Mouse (Mus musculus): ENCODE data around the gene Zfp426. TPM values are rescaled to one million over a fixed set of nuclear protein-coding genes. Genes with fewer than 3 reads are reported as not detected.
A peak's percentile ranks its signal among the peaks of the same experiment; 100 is the strongest.

Zfp426 gene
- polyA plus RNA-seq, 1 experiment from 2014 or later, result 30.1 TPM

DNA sequence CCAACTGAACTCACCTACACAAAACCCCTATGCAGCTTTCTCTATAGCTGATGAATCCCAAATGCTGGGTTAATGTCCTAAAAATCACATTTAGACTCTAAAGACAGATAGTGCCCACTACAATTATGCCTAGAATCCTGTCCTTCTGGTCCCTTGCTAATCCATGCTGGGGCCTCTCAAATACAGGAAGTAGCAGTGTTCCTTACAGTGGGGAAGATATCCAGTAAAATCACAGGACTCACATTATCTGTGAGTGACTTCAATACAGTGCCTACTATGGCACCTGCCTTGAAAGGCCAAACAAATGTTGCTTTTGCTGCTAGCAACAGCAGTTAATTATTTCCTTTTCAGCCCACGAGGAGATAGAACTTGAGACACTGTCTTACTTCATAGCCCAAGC, 17.8 kb upstream of the Zfp426 start:
- peaks cover 21% of the 10 kb centered on the region; the same call in 1 of the 2 replicates for H3K4me1 ChIP-seq
- no peak for ATAC-seq
- H3K27me3 ChIP-seq, result no peaks in the 10 kb centered on the region
- WGBS, result 69% methylated on average over 1 of the region's 1 CpGs
- H3K9ac ChIP-seq, result no peak overlapping the region
- no peak overlapping the region for H3K27ac ChIP-seq
- H3K4me2 ChIP-seq, result no peak overlapping the region
- H3K36me3 ChIP-seq (ENCODE audit: poor library complexity, severe bottlenecking), result peaks cover 70% of the 10 kb centered on the region
- no peak overlapping the region for H3K4me3 ChIP-seq
- no peaks in the 10 kb centered on the region for H3K9me3 ChIP-seq (replicated peaks)

DNA sequence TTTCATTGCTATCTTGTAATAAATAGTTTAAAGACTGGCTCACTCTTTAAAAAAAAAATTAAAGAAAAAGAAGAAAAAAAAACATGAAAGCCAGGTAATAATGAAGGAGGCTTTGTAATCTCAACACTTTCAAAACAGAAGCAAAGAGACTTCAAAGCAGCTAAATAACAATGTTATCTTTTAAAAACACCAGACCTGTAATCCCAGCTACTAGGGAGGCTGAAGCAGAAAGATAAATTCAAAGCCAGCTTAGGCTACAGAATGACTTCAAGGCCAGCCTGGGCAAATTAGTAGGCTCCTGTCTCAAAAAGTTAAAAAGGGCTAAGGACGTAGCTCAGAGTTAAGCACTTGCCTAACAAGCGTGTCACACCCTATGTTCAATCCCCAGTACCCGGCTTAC, 17.1 kb upstream of the Zfp426 start:
- WGBS, result 87% methylated on average over 3 of the region's 3 CpGs
- no peak overlapping the region for H3K27ac ChIP-seq
- H3K4me2 ChIP-seq, result no peak overlapping the region
- peaks cover 70% of the 10 kb centered on the region for H3K36me3 ChIP-seq (ENCODE audit: poor library complexity, severe bottlenecking)
- ATAC-seq, result no peak
- H3K9me3 ChIP-seq (replicated peaks), result no peaks in the 10 kb centered on the region
- peaks cover 16% of the 10 kb centered on the region; the same call in 1 of the 2 replicates for H3K4me1 ChIP-seq
- no peaks in the 10 kb centered on the region for H3K27me3 ChIP-seq
- no peak overlapping the region for H3K4me3 ChIP-seq
- H3K9ac ChIP-seq, result no peak overlapping the region

DNA sequence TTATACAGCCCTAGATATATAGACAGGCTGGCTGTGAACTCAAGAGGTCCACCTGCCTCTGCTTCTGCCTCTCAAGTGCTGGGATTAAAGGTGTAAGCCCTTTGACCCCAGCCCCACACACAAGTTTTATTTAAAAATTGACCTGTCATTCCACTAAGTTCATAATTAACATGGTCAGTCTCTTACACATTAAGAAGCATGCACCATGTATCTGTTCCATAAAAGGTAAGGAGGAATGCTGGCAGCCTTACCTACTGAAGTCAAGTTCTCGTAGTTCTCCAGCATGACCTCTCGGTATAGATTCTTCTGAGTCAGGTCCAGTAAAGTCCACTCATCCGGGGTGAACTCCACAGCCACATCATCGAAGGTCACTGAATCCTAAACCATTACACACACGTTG, 12.3 kb upstream of the Zfp426 start:
- Histone ChIP-seq H3K36me3 (ENCODE audit: poor library complexity, severe bottlenecking) (peaks cover 78% of the 10 kb centered on the region), H3K4me2 (no peak overlapping the region), H3K27ac (no peak overlapping the region), H3K4me3 (no peak overlapping the region), H3K4me1 (no peaks in the 10 kb centered on the region), H3K27me3 (no peaks in the 10 kb centered on the region), H3K9me3 (replicated peaks) (no peaks in the 10 kb centered on the region), H3K9ac (no peak overlapping the region)
- 91% methylated on average over 5 of the region's 5 CpGs for WGBS
- ATAC-seq, result no peak

DNA sequence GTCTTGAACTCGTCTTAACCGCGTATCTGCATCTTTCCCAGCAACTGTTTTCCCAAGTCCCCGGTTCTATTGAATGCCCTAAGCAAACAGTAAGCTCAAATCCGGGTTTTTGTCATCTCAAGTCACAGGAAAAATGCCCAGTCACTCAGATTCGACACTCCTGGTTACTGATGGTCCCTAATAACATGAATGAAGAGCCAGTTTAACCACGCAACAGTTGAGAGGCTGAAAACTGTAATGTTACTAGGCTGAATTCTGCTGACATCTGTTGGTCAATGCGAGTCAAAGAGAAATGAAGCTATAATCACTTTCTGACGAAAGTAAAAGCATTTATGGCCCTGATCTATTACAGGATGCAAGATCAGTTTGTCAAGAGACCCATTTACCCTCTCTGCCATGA, 735 bp upstream of the Zfp426 start:
- Histone ChIP-seq H3K4me1 (peaks cover 38% of the 10 kb centered on the region), H3K4me3 (peak overlapping the region; percentile 76), H3K4me2 (peak overlapping the region; percentile 83), H3K27ac (peak overlapping the region; percentile 94), H3K27me3 (no peaks in the 10 kb centered on the region), H3K9me3 (replicated peaks) (no peaks in the 10 kb centered on the region), H3K36me3 (ENCODE audit: poor library complexity, severe bottlenecking) (peaks cover 38% of the 10 kb centered on the region), H3K9ac (peak overlapping the region; percentile 89)
- no peak for ATAC-seq
- WGBS, result 7% methylated on average over 9 of the region's 9 CpGs

DNA sequence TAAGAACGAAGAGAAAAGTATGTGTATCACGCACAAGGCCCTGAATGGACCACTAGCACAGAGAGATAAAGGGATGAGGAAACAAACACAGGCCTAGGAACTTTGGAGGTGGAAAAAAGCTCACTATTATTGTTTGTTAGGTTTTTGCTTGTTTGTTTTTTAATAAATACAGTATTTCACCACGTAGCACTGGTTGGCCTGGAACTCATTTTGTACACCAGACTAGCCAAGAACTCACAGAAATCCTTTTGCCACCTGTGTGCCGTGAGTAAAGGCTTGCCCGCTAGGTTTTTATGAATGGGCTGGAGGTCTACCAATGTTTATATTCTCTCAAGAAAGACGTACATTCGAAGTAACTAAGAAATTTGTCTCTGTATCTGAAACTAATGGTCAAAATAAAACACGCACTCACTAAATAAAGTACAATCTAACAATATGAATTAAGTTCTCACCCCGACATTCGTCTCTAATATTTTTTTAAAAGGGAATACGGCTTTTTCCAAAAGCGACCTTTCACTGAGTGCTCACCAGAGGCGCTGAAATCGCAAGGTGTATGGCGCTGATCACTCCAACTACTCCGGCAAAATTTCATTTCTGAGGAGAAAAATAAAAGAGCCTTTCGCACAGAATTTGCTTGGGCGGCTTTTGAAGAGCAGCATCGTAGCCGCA, 554 bp downstream of the Zfp426 start:
- no peaks in the 10 kb centered on the region for H3K9me3 ChIP-seq (replicated peaks)

DNA sequence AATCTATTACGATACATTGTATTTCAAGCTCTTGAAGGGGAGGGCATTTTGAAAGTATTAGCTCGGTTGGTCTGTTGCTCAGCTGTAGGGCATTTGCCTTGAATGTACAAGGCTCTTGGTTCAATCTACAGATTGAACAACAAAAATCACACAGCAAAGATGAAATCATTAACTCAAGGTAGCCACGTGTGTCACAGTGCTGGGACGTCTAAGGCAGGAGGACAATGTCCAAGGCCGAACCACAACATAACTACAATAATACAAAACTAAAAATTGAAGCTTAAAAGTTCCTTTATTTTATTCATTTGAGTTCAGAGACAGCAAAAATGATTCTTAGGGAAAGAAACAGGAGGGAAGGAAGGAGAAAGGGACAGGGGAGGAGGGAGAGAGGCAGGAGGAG, 3.0 kb downstream of the Zfp426 start:
- H3K9me3 ChIP-seq (replicated peaks), result no peaks in the 10 kb centered on the region
- 91% methylated on average over 5 of the region's 5 CpGs for WGBS
- no peak overlapping the region for H3K4me3 ChIP-seq
- H3K4me1 ChIP-seq, result peaks cover 38% of the 10 kb centered on the region
- no peaks in the 10 kb centered on the region for H3K27me3 ChIP-seq
- no peak overlapping the region for H3K4me2 ChIP-seq
- no peak for ATAC-seq
- no peak overlapping the region for H3K9ac ChIP-seq
- no peak overlapping the region for H3K27ac ChIP-seq
- peaks cover 34% of the 10 kb centered on the region for H3K36me3 ChIP-seq (ENCODE audit: poor library complexity, severe bottlenecking)

More for the DNA sequence above, 554 bp downstream of the Zfp426 start:
- Histone ChIP-seq H3K27ac (peak overlapping the region; percentile 94), H3K9ac (peak overlapping the region; percentile 89), H3K36me3 (ENCODE audit: poor library complexity, severe bottlenecking) (peaks cover 26% of the 10 kb centered on the region), H3K4me1 (peaks cover 38% of the 10 kb centered on the region), H3K27me3 (no peaks in the 10 kb centered on the region), H3K4me3 (peak overlapping the region; percentile 76), H3K4me2 (peak overlapping the region; percentile 83)
- no peak for ATAC-seq
- WGBS, result 12% methylated on average over 20 of the region's 20 CpGs

DNA sequence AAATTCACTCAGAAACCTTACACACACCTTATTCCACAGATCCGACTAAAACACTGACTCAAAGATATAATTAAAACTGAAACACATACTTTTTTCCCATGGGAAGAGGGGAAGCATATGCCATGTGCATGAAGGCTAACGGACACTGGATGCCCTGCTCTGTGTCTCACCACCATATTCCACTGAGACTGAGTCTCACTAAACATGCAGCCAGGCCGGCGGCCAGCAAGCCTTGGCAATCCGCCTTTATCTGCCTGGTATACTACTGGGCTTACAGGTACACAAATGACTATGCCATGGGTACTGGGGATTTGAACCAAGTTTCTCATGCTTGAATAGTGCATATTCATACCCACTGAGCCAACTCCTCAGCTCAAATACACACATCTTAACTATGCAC, 13.2 kb downstream of the Zfp426 start:
- Histone ChIP-seq H3K27me3 (no peaks in the 10 kb centered on the region), H3K9ac (no peak overlapping the region), H3K27ac (no peak overlapping the region), H3K9me3 (replicated peaks) (no peaks in the 10 kb centered on the region), H3K4me2 (no peak overlapping the region), H3K36me3 (ENCODE audit: poor library complexity, severe bottlenecking) (peaks cover 82% of the 10 kb centered on the region), H3K4me3 (no peak overlapping the region), H3K4me1 (no peaks in the 10 kb centered on the region)
- ATAC-seq, result no peak
- 94% methylated on average over 5 of the region's 5 CpGs for whole genome bisulfite sequencing

DNA sequence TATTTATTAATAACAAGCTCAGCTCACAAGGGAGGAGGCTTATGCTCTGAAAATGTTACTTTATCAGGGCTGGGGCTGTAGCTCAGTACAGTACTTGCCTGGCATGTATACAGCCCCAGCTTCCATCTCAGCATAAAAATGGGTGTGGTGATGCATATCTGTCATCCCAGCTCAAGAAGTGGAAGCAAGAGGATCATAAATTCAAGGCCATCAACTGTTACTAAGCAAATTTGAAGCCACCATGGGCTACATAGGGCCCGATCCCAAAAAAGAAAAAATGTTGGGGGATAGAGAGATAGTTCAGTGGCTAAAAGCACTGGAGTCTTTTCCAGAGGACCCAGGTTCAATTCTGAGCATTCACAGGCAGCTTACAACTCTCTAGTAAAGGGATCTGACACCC, 15.9 kb downstream of the Zfp426 start:
- no peak for ATAC-seq
- Histone ChIP-seq H3K27me3 (no peaks in the 10 kb centered on the region), H3K9ac (no peak overlapping the region), H3K36me3 (ENCODE audit: poor library complexity, severe bottlenecking) (peaks cover 82% of the 10 kb centered on the region), H3K27ac (no peak overlapping the region), H3K4me3 (no peak overlapping the region), H3K4me2 (no peak overlapping the region), H3K4me1 (no peaks in the 10 kb centered on the region), H3K9me3 (replicated peaks) (no peaks in the 10 kb centered on the region)
- 100% methylated on average over 1 of the region's 1 CpGs for WGBS

DNA sequence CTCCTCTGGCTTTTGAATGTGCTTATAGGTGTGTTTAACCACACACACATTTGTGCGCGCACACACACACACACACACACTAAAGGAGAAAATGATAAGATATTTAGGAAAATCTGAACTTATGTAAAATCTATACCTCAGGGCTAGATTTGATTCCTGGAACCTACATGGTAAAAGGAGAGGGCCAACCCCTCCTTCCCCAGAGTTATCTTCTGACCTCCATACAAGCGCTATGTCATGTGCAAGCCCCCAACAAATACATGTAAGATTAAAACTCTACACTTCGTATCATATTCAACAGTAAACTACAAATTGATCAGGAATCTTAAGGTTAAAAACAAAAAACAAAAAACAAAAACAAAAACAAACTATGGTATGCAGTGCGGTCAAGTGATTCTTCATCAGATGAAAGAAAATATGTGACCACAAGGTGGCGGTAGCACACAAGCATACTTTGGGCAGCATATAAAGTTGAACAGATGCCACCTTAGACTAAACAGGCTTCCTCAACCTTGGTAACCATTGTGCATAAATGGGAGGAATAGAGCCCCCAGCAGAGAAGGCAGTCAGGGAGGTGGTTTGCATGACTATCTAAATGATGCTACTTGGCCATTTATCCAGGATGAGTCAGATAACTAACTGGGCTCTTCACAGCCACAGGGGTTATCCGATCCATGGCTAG, 25.6 kb downstream of the Zfp426 start:
- H3K27me3 ChIP-seq, result peaks cover 9% of the 10 kb centered on the region; the same call in 1 of the 2 replicates
- 0 out of 2 replicates have a peak, but pooled peaks cover 7% of the 10 kb centered on the region for H3K9me3 ChIP-seq (replicated peaks)
- peaks cover 34% of the 10 kb centered on the region for H3K36me3 ChIP-seq (ENCODE audit: poor library complexity, severe bottlenecking)
- peak; percentile 80 for ATAC-seq
- 57% methylated on average over 7 of the region's 7 CpGs for WGBS
- H3K4me1 ChIP-seq, result no peaks in the 10 kb centered on the region
- H3K4me2 ChIP-seq, result no peak overlapping the region
- H3K4me3 ChIP-seq, result no peak overlapping the region
- no peak overlapping the region for H3K9ac ChIP-seq
- no peak overlapping the region for H3K27ac ChIP-seq

DNA sequence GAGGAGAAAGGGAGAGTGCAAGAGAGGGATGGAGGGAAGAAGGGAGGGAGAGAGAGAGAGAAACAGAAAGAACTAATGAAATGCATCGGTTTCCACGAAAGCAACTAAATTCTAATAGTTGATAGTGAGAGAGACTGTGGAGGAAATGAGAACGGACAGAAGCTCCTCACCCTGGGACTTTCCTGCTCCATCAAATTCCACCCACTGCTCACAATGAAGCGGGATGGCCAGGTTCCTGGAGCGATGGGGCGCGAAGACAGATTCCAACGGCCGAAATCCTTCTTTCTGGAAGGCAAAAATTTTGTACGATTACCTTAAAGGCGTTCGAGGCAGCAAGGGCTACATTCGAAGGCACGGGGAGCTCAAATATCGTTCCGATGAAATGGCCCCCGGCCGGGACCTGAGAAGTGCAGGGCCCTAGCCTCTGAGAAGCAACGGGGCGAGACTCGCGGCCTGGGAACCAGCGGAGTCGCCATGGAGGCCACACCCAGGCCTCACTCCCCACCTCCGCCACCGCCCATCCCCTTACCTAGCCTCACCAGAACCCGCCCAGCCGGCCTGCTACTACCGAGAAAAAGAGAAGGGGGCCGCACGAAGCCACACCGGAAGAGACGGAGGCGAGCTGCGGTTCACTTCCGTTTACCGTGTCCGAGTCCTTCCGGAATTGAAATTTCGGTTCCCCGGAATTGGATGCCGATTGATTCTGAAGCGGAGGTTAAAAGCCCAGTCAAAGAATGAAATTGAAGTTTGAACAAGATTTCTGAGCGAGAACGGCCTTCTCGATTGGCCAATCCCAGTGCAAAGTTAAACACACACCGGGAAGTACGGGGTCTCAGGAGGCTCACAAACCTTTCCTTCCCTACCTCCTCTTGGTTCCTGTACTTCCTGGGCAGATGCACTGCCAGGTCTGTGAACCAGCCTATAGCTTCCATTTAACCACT, 32.9 kb downstream of the Zfp426 start, which contains the start of gene Zfp26:
Gene Zfp26, minus strand, starts transcription at position 786 of the 941 bp plus-strand sequence.
- peak within 1 kb of the TSS; percentile 92 for H3K9ac ChIP-seq
- H3K4me1 ChIP-seq, result peaks cover 23% of the 10 kb centered on the region
- H3K27me3 ChIP-seq, result peaks cover 5% of the 10 kb centered on the region; the same call in 1 of the 2 replicates
- peak; percentile 93 for ATAC-seq
- peaks cover 30% of the 10 kb centered on the region for H3K36me3 ChIP-seq (ENCODE audit: poor library complexity, severe bottlenecking)
- peak within 1 kb of the TSS; percentile 88 for H3K4me3 ChIP-seq
- under 1% methylated on average over 48 of the region's 48 CpGs for WGBS
- peak within 1 kb of the TSS; percentile 85 for H3K4me2 ChIP-seq
- H3K9me3 ChIP-seq (replicated peaks), result no peaks in the 10 kb centered on the region
- peak within 1 kb of the TSS; percentile 75 for H3K27ac ChIP-seq

DNA sequence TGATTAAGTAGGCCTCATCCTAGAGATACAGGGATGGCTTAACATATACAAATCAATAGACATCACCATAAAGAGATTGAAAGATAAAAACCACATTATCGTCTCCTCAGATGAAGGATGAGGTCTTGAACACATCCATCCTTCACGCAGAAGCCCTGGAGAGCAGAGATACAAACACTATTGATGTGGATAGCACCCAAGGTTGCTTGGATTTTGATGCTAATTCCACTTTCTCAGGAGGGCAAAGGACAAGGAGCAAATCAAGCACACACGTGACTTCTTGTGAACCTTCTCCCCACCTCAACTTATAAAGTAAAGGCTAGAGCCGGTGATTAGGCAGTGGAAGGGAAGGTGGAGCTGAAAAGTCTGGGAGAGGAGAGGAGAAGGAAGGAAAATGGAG, 38.9 kb downstream of the Zfp426 start:
- Histone ChIP-seq H3K4me1 (peaks cover 12% of the 10 kb centered on the region), H3K9ac (no peak overlapping the region), H3K4me2 (no peak overlapping the region), H3K9me3 (replicated peaks) (no peaks in the 10 kb centered on the region), H3K36me3 (ENCODE audit: poor library complexity, severe bottlenecking) (peaks cover 65% of the 10 kb centered on the region), H3K4me3 (no peak overlapping the region), H3K27me3 (no peaks in the 10 kb centered on the region), H3K27ac (no peak overlapping the region)
- 90% methylated on average over 4 of the region's 4 CpGs for WGBS
- no peak for ATAC-seq

DNA sequence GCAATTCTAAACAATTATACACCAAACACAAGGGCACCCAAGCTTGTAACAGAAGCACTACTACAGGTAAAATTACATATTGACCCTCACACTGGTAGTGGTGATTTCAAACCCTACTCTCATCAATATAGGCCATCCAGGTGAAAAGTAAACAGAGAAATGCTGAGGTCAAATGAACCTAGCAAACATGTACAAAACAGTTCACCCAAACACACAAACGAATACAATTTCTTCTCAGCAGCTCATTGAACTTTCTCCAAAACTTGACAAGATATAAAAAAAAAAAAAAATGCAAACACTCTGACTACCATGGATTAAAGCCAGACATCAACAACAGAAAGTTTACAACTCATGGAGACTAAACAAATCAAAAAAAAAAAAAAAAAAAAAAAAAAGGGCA, 41.1 kb downstream of the Zfp426 start:
- ATAC-seq, result no peak
- Histone ChIP-seq H3K4me3 (no peak overlapping the region), H3K9me3 (replicated peaks) (no peaks in the 10 kb centered on the region), H3K9ac (no peak overlapping the region), H3K27me3 (no peaks in the 10 kb centered on the region), H3K4me2 (no peak overlapping the region), H3K27ac (no peak overlapping the region), H3K36me3 (ENCODE audit: poor library complexity, severe bottlenecking) (peaks cover 57% of the 10 kb centered on the region), H3K4me1 (no peaks in the 10 kb centered on the region)
- 100% methylated on average over 1 of the region's 1 CpGs for WGBS

All from forebrain, embryonic 13.5 days (tissue).